ENCODE assay signal across 8 mouse cellular contexts in genomic region chr4:42917402-42917774, GRCm38 (mm10). TPM values are rescaled to one million over a fixed set of nuclear protein-coding genes. Genes with fewer than 3 reads are reported as not detected.
A peak's percentile ranks its signal among the peaks of the same experiment; 100 is the strongest.
DNase-seq lines count a peak whose midpoint lies in the region; ATAC-seq lines count a peak whose summit lies in the region.

No protein-coding gene starts in this region.

- peak overlapping the region; percentile 77 for H3K9ac ChIP-seq in intestine, embryonic 16.5 days (ENCODE audit: low read depth, low read length)
- H3K9ac ChIP-seq in neural tube, embryonic 11.5 days (ENCODE audit: low read length) = peak overlapping the region; percentile 67

- H3K4me3 ChIP-seq in intestine, embryonic 16.5 days (ENCODE audit: low read length) = peak overlapping the region; percentile 65
- H3K4me3 ChIP-seq in neural tube, embryonic 11.5 days (ENCODE audit: low read depth, low read length) = peak overlapping the region; percentile 62

- peaks cover 3% of the 10 kb centered on the region; the same call in 1 of the 2 replicates for H3K4me1 ChIP-seq in intestine, embryonic 16.5 days (ENCODE audit: control insufficient read depth, insufficient read depth, low read length)
- H3K4me1 ChIP-seq in neural tube, embryonic 11.5 days (ENCODE audit: control insufficient read depth, insufficient read depth, low read length) = 0 out of 2 replicates have a peak, but pooled peaks cover 4% of the 10 kb centered on the region

- H3K27me3 ChIP-seq in intestine, embryonic 16.5 days (replicated peaks; ENCODE audit: control insufficient read depth, insufficient read depth, low read length) = peaks cover 37% of the 10 kb centered on the region
- peaks cover 29% of the 10 kb centered on the region for H3K27me3 ChIP-seq in neural tube, embryonic 11.5 days (ENCODE audit: control insufficient read depth, insufficient read depth, low read length)

- peak; percentile 53 for ATAC-seq in intestine, embryonic 16.5 days
- no peak for ATAC-seq in neural tube, embryonic 11.5 days (ENCODE audit: insufficient read depth, low FRiP score, low TSS enrichment)

- DNase-seq in embryo, embryonic 9.5 days (ENCODE audit: extremely low spot score) = peak; percentile 10
- DNase-seq in embryo, embryonic 11 days = no peak
- DNase-seq in thymus, postnatal 4 days = peak; percentile 19
- no peak for DNase-seq in thymus, postnatal 10 days (ENCODE audit: low spot score in 2 of 2)
- peak; percentile 20 for DNase-seq in neural tube, embryonic 11.5 days (ENCODE audit: low spot score)
- no peak for DNase-seq in spleen, postnatal 10 days (ENCODE audit: low spot score in 2 of 2)
- DNase-seq in layer of hippocampus, postnatal 14 days (ENCODE audit: low spot score in 2 of 2) = no peak

- WGBS in intestine, embryonic 16.5 days = 3% methylated on average over 20 of the region's 26 CpGs
- WGBS in neural tube, embryonic 11.5 days = 4% methylated on average over 24 of the region's 26 CpGs

- peak overlapping the region; percentile 97 for H3K4me2 ChIP-seq in intestine, embryonic 16.5 days (ENCODE audit: low read depth, low read length)
- H3K4me2 ChIP-seq in neural tube, embryonic 11.5 days (ENCODE audit: low read depth) = peak overlapping the region; percentile 87

- no peaks in the 10 kb centered on the region for H3K36me3 ChIP-seq in intestine, embryonic 16.5 days (ENCODE audit: control insufficient read depth, insufficient read depth, low read length)
- H3K36me3 ChIP-seq in neural tube, embryonic 11.5 days (ENCODE audit: control insufficient read depth, insufficient read depth, low read length) = no peaks in the 10 kb centered on the region

- no peak overlapping the region for H3K27ac ChIP-seq in intestine, embryonic 16.5 days (ENCODE audit: low read length)
- H3K27ac ChIP-seq in neural tube, embryonic 11.5 days (ENCODE audit: low read depth, low read length) = no peak overlapping the region

- H3K9me3 ChIP-seq in intestine, embryonic 16.5 days (ENCODE audit: control insufficient read depth, low read length) = no peaks in the 10 kb centered on the region
- no peaks in the 10 kb centered on the region for H3K9me3 ChIP-seq in neural tube, embryonic 11.5 days (ENCODE audit: control insufficient read depth, low read length)

RNA-seq across cellular contexts. Expression of gene Phf24, which starts 0.9 kb away (rescaled TPM):
- polyA plus RNA-seq in intestine, embryonic 16.5 days (2015; fragmentation: Nextera tagmentation; extraction: Ambion mirVana) = 0.73 and 0.83 TPM in 2 replicates
- 2.7 and 3.6 TPM in 2 replicates for polyA plus RNA-seq in neural tube, embryonic 11.5 days (2014; fragmentation: Nextera tagmentation; extraction: Ambion mirVana)
- total RNA-seq in layer of hippocampus, postnatal 14 days (2021) = 100 to 1,000 TPM; 121 to 134 TPM

RNA-seq across cellular contexts. Expression of gene Dnajb5, which starts 32.2 kb away (rescaled TPM):
- 7.2 and 8.4 TPM in 2 replicates for polyA plus RNA-seq in intestine, embryonic 16.5 days (2015; fragmentation: Nextera tagmentation; extraction: Ambion mirVana)
- 21.3 and 21.5 TPM in 2 replicates for polyA plus RNA-seq in neural tube, embryonic 11.5 days (2014; fragmentation: Nextera tagmentation; extraction: Ambion mirVana)
- total RNA-seq in layer of hippocampus, postnatal 14 days (2021) = 100 to 1,000 TPM; 213 to 218 TPM

RNA-seq across cellular contexts. Expression of gene Fam205c, which starts 43.4 kb away (rescaled TPM):
- polyA plus RNA-seq in intestine, embryonic 16.5 days (2015; fragmentation: Nextera tagmentation; extraction: Ambion mirVana) = 0.18 and 0.37 TPM in 2 replicates
- 0.55 and 1.4 TPM in 2 replicates for polyA plus RNA-seq in neural tube, embryonic 11.5 days (2014; fragmentation: Nextera tagmentation; extraction: Ambion mirVana)
- under 1 TPM; 0.38 to 0.46 TPM for total RNA-seq in layer of hippocampus, postnatal 14 days (2021)

RNA-seq across cellular contexts. Expression of gene 1700022I11Rik, which starts 52.0 kb away (rescaled TPM):
- 0.22 TPM in 1 of 2 replicates, not detected in the other for polyA plus RNA-seq in intestine, embryonic 16.5 days (2015; fragmentation: Nextera tagmentation; extraction: Ambion mirVana)
- polyA plus RNA-seq in neural tube, embryonic 11.5 days (2014; fragmentation: Nextera tagmentation; extraction: Ambion mirVana) = 0.39 and 0.56 TPM in 2 replicates
- total RNA-seq in layer of hippocampus, postnatal 14 days (2021) = not detected

Comparison
In these comparisons a context has a peak if more than half of its experiments do, and no peak if none do; other contexts are left out.
1. DNase-seq: peak in embryo, embryonic 9.5 days (single experiment), thymus, postnatal 4 days (single experiment) and neural tube, embryonic 11.5 days (single experiment); none in embryo, embryonic 11 days (single experiment), thymus, postnatal 10 days (0 of 2), spleen, postnatal 10 days (0 of 2) and layer of hippocampus, postnatal 14 days (0 of 2).